Mouse (Mus musculus) brain, embryonic 14.5 days (tissue): Measurements from ENCODE around the gene Kdm4a. TPM values are rescaled to one million over a fixed set of nuclear protein-coding genes. Genes with fewer than 3 reads are reported as not detected.

Experiments used
- DNase-seq: peaks from one replicate; pipeline ENCODE4 v3.0.0-alpha.2; 2011; ENCODE audit warnings: low read depth
- CTCF ChIP-seq: fragments of 200-500 bp; IDR thresholded peaks from 2 replicates; pipeline ENCODE4 v1.5.1; 2012; ENCODE audit warnings: inconsistent platforms, mild to moderate bottlenecking, moderate library complexity, borderline replicate concordance; ENCODE audit not compliant: insufficient read depth, insufficient read length; ENCODE audit errors: extremely low read depth
- POLR2A ChIP-seq: fragments of 200-500 bp; IDR thresholded peaks from 2 replicates; pipeline ENCODE4 v1.6.1; 2012; ENCODE audit warnings: mild to moderate bottlenecking, inconsistent platforms, borderline replicate concordance; ENCODE audit not compliant: poor library complexity, insufficient read depth, insufficient read length, severe bottlenecking; ENCODE audit errors: extremely low read depth
- polyA plus RNA-seq: library from polyadenylated mRNA; depleted of rRNA; stranded (reverse); fragments of >200 nt; gene quantifications from 2 replicates; pipeline ENCODE4 v1.2.3, GENCODE M21; 2012

Kdm4a gene
- polyA plus RNA-seq, 1 experiment: 109 TPM

- no peak for DNase-seq
- TF ChIP-seq CTCF (no peak), POLR2A (no peak)
Measured at GRCm38 (mm10) chr4:118149956-118150680, 29.7 kb downstream of the Kdm4a start.

GRCm38 (mm10) chr4:118149055-118149576, 30.7 kb downstream of the Kdm4a start:
- no peak for DNase-seq
- no peak for TF ChIP-seq CTCF
- no peak for TF ChIP-seq POLR2A

- no peak for DNase-seq
- TF ChIP-seq CTCF (no peak), POLR2A (no peak)
Measured at GRCm38 (mm10) chr4:118148317-118148687, 31.5 kb downstream of the Kdm4a start.

GRCm38 (mm10) chr4:118147547-118148316, 32.1 kb downstream of the Kdm4a start:
- no peak for DNase-seq
- TF ChIP-seq POLR2A: no peak
- no peak for TF ChIP-seq CTCF

- TF ChIP-seq CTCF: no peak
- TF ChIP-seq POLR2A: no peak
- DNase-seq: no peak
Measured at GRCm38 (mm10) chr4:118147090-118147489, 32.8 kb downstream of the Kdm4a start.

GRCm38 (mm10) chr4:118144324-118144723, 35.5 kb downstream of the Kdm4a start:
- TF ChIP-seq CTCF (no peak), POLR2A (no peak)
- DNase-seq: no peak

- no peak for DNase-seq
- TF ChIP-seq CTCF (no peak), POLR2A (no peak)
Measured at GRCm38 (mm10) chr4:118143679-118144078, 36.2 kb downstream of the Kdm4a start.

- no peak for TF ChIP-seq CTCF
- TF ChIP-seq POLR2A: no peak
- DNase-seq: no peak
Measured at GRCm38 (mm10) chr4:118141511-118141910, 38.3 kb downstream of the Kdm4a start.

- DNase-seq: peak; percentile 67
- TF ChIP-seq CTCF (no peak), POLR2A (no peak)
Measured at GRCm38 (mm10) chr4:118138891-118139290, 41.0 kb downstream of the Kdm4a start.

- DNase-seq: no peak
- TF ChIP-seq POLR2A (no peak), CTCF (no peak)
Measured at GRCm38 (mm10) chr4:118137857-118138256, 42.0 kb downstream of the Kdm4a start.

GRCm38 (mm10) chr4:118137311-118137710, 42.5 kb downstream of the Kdm4a start:
- peak; percentile 22 for DNase-seq
- TF ChIP-seq POLR2A: no peak
- TF ChIP-seq CTCF: no peak

- no peak for TF ChIP-seq CTCF
- TF ChIP-seq POLR2A: no peak
- no peak for DNase-seq
Measured at GRCm38 (mm10) chr4:118135414-118135813, 44.4 kb downstream of the Kdm4a start.
